Mouse (Mus musculus) brain, embryonic 18.5 days (tissue): ENCODE data around the gene Megf11.

Experiments
- DNase-seq: peaks from one replicate; pipeline ENCODE4 v3.0.0-alpha.2; 2012; ENCODE audit warnings: low read depth, low spot score

The Megf11 gene

GRCm38 (mm10) chr9:64747735-64748134, 362.3 kb downstream of the Megf11 start:
- DNase-seq: no peak

- DNase-seq: no peak
These were observed 363.9 kb downstream of the Megf11 start for GRCm38 (mm10) chr9:64749314-64749713.

GRCm38 (mm10) chr9:64752575-64752974, 367.1 kb downstream of the Megf11 start:
- DNase-seq: no peak

GRCm38 (mm10) chr9:64758052-64758451, 372.6 kb downstream of the Megf11 start:
- DNase-seq: no peak
